22 mouse cellular contexts compared by ENCODE assay signal in the genomic region with DNA sequence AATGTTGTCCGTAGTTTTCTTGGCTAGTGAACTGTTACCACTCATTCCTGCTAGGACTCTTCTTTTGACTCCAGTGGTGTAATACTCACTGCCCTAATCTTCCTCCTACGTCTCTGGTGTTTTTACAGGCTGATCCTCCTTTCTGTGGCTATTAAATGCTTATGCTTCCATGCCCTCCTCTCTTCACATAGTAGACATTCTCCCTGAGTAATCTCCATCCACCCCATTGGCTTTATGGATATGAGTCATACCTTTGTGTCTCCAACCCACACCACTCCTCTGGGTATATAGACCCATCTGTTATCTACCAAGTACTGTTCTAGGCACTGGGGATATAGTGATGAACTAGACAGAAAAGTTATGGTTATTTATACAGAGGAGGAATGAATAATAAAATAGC. TPM values are rescaled to one million over a fixed set of nuclear protein-coding genes. Genes with fewer than 3 reads are reported as not detected.
DNase-seq lines count a peak whose midpoint lies in the region; ATAC-seq lines count a peak whose summit lies in the region.
"Had no signal": no experiment of that assay in that cellular context is flagged by ENCODE, and none has a peak within 500 bp of the region (broad histone marks: within the 10 kb centered on the region; RNA-seq: fewer than 3 reads in every experiment).

No protein-coding gene starts in this region.

- no peak for DNase-seq in frontal cortex, postnatal 14 days (ENCODE audit: low spot score in 2 of 2)
- DNase-seq in 3T3-L1 (ENCODE audit: low read depth, low spot score) (peak; percentile 78), NIH3T3 (ENCODE audit: low read depth) (peak; percentile 30)
- DNase-seq in large intestine, adult 2 months (ENCODE audit: low read depth, low spot score), result peak; percentile 50
- DNase-seq in adrenal gland, adult 8-10 months, result no peak
- DNase-seq in gastrocnemius, postnatal 10 days, result no peak
- DNase-seq: adrenal gland, postnatal 25 days; cerebellum, adult 11 months; cerebellum, adult 8-10 months; cerebellum, postnatal 14 days; embryo, embryonic 11 days; gastrocnemius, postnatal 25 days; heart, postnatal 36 days had no signal

- ATAC-seq in frontal cortex, adult (ENCODE audit: low TSS enrichment), result peak; percentile 79; the same call in 1 of the 2 replicates
- ATAC-seq: activated CD4-positive, CD25-positive, alpha-beta regulatory T cell, adult 4 months; forebrain, embryonic 15.5 days; hindbrain, postnatal 0 days had no signal

- 43% methylated on average over 2 of the region's 2 CpGs for WGBS in large intestine, adult 2 months

RNA-seq across cellular contexts. Expression of gene Luzp1, which starts 48.6 kb away (rescaled TPM):
- polyA plus RNA-seq in large intestine, adult 2 months (2012; rRNA removed), result 18.1 and 27.4 TPM in 2 replicates
- 10 to 100 TPM; 26.4 to 46.4 (median 40.1) TPM for total RNA-seq in adrenal gland, adult 8-10 months (2022)
- total RNA-seq in gastrocnemius, postnatal 10 days (2021), result 10 to 100 TPM; 17.8 to 22.8 TPM

RNA-seq across cellular contexts. Expression of gene 6030445D17Rik, which starts 56.1 kb away (rescaled TPM):
- 0.46 and 0.82 TPM in 2 replicates for polyA plus RNA-seq in large intestine, adult 2 months (2012; rRNA removed)
- under 1 TPM; 0.31 to 0.92 (median 0.50) TPM for total RNA-seq in adrenal gland, adult 8-10 months (2022)
- under 1 TPM; 0.25 to 0.26 TPM for total RNA-seq in gastrocnemius, postnatal 10 days (2021)
- total RNA-seq: CH12.LX; common myeloid progenitor, adult 5-6 weeks; granulocyte monocyte progenitor cell, adult 5-6 weeks had no signal
- polyA plus RNA-seq: activated CD4-positive, CD25-positive, alpha-beta regulatory T cell, adult 4 months; forebrain, embryonic 11.5 days; heart, embryonic 13.5 days had no signal

Comparison
In these comparisons a context has a peak if more than half of its experiments do, and no peak if none do; other contexts are left out.
1. DNase-seq: peak in 3T3-L1 (single experiment), NIH3T3 (single experiment) and large intestine, adult 2 months (single experiment); none in frontal cortex, postnatal 14 days (0 of 2), adrenal gland, adult 8-10 months (single experiment) and gastrocnemius, postnatal 10 days (single experiment).